ENCODE assay signal across 9 mouse cellular contexts in genomic region chr2:77402329-77402728, GRCm38 (mm10).
DNase-seq lines count a peak whose midpoint lies in the region; ATAC-seq lines count a peak whose summit lies in the region.
"Had no signal": no experiment of that assay in that cellular context is flagged by ENCODE, and none has a peak within 500 bp of the region (broad histone marks: within the 10 kb centered on the region; RNA-seq: fewer than 3 reads in every experiment).

No protein-coding gene starts in this region.

- WGBS in heart, embryonic 10.5 days = 20% methylated on average over 13 of the region's 13 CpGs
- 25% methylated on average over 13 of the region's 13 CpGs for WGBS in embryonic facial prominence, embryonic 10.5 days
- 24% methylated on average over 13 of the region's 13 CpGs for WGBS in hindbrain, embryonic 15.5 days
- 19% methylated on average over 13 of the region's 13 CpGs for WGBS in midbrain, embryonic 11.5 days

- no peak overlapping the region for H3K27ac ChIP-seq in heart, embryonic 10.5 days
- H3K27ac ChIP-seq in embryonic facial prominence, embryonic 10.5 days (replicated peaks) = no peak overlapping the region
- no peak overlapping the region for H3K27ac ChIP-seq in hindbrain, embryonic 15.5 days (replicated peaks)
- H3K27ac ChIP-seq in midbrain, embryonic 11.5 days (ENCODE audit: low read depth, low read length) = no peak overlapping the region

- no peak overlapping the region for H3K9ac ChIP-seq in hindbrain, embryonic 15.5 days
- no peak overlapping the region for H3K9ac ChIP-seq in midbrain, embryonic 11.5 days (ENCODE audit: low read length)

- DNase-seq in heart, embryonic 10.5 days (ENCODE audit: low spot score) = peak; percentile 56
- no peak for DNase-seq in heart, postnatal 25 days (ENCODE audit: low spot score)
- DNase-seq in embryonic facial prominence, embryonic 10.5 days (ENCODE audit: low spot score) = no peak
- no peak for DNase-seq in midbrain, embryonic 11.5 days (ENCODE audit: low spot score, missing footprints)
- no peak for DNase-seq in adrenal gland, postnatal 25 days
- no peak for DNase-seq in right cerebral cortex, postnatal 10 days (ENCODE audit: low spot score in 2 of 2)
- DNase-seq in right cerebral cortex, postnatal 4 days = no peak

- intact Hi-C loops in heart, postnatal 25 days (cut with DNase I) = no loop called here

- no peaks in the 10 kb centered on the region for H3K9me3 ChIP-seq in heart, embryonic 10.5 days
- H3K9me3 ChIP-seq in embryonic facial prominence, embryonic 10.5 days = no peaks in the 10 kb centered on the region
- no peaks in the 10 kb centered on the region for H3K9me3 ChIP-seq in hindbrain, embryonic 15.5 days
- H3K9me3 ChIP-seq in midbrain, embryonic 11.5 days (ENCODE audit: control insufficient read depth, low read length) = no peaks in the 10 kb centered on the region

- no peaks in the 10 kb centered on the region for H3K27me3 ChIP-seq in heart, embryonic 10.5 days (ENCODE audit: insufficient read depth, poor library complexity, severe bottlenecking)
- no peaks in the 10 kb centered on the region; the same call in none of the 2 replicates for H3K27me3 ChIP-seq in embryonic facial prominence, embryonic 10.5 days (replicated peaks; ENCODE audit: low read depth, poor library complexity, severe bottlenecking)
- H3K27me3 ChIP-seq in hindbrain, embryonic 15.5 days = no peaks in the 10 kb centered on the region
- H3K27me3 ChIP-seq in midbrain, embryonic 11.5 days (ENCODE audit: control insufficient read depth, insufficient read depth, low read length) = no peaks in the 10 kb centered on the region
- H3K27me3 ChIP-seq: megakaryocyte, embryonic 14.5 days had no signal

- no peak for ATAC-seq in hindbrain, embryonic 15.5 days (ENCODE audit: low FRiP score, low read depth)
- peak; percentile 49; the same call in 1 of the 2 replicates for ATAC-seq in midbrain, embryonic 11.5 days (ENCODE audit: low FRiP score)

- H3K4me2 ChIP-seq in hindbrain, embryonic 15.5 days = peak overlapping the region; percentile 31
- peak overlapping the region; percentile 41 for H3K4me2 ChIP-seq in midbrain, embryonic 11.5 days

- H3K36me3 ChIP-seq in heart, embryonic 10.5 days = no peaks in the 10 kb centered on the region
- no peaks in the 10 kb centered on the region for H3K36me3 ChIP-seq in embryonic facial prominence, embryonic 10.5 days (replicated peaks)
- H3K36me3 ChIP-seq in hindbrain, embryonic 15.5 days = no peaks in the 10 kb centered on the region
- H3K36me3 ChIP-seq in midbrain, embryonic 11.5 days (ENCODE audit: control insufficient read depth, insufficient read depth, low read length) = no peaks in the 10 kb centered on the region

- peaks cover 11% of the 10 kb centered on the region for H3K4me1 ChIP-seq in heart, embryonic 10.5 days
- H3K4me1 ChIP-seq in embryonic facial prominence, embryonic 10.5 days = peaks cover 15% of the 10 kb centered on the region
- peaks cover 11% of the 10 kb centered on the region for H3K4me1 ChIP-seq in hindbrain, embryonic 15.5 days (replicated peaks)
- peaks cover 4% of the 10 kb centered on the region for H3K4me1 ChIP-seq in midbrain, embryonic 11.5 days (ENCODE audit: control insufficient read depth, insufficient read depth, low read length)
- H3K4me1 ChIP-seq: megakaryocyte, embryonic 14.5 days had no signal

- H3K4me3 ChIP-seq in heart, embryonic 10.5 days = peak overlapping the region; percentile 55
- H3K4me3 ChIP-seq in embryonic facial prominence, embryonic 10.5 days = peak overlapping the region; percentile 51
- H3K4me3 ChIP-seq in hindbrain, embryonic 15.5 days = no peak overlapping the region
- H3K4me3 ChIP-seq in midbrain, embryonic 11.5 days (ENCODE audit: low read depth, low read length) = no peak overlapping the region; the same call in 1 of the 2 replicates
- H3K4me3 ChIP-seq: megakaryocyte, embryonic 14.5 days had no signal

Comparison
In these comparisons a context has a peak if more than half of its experiments do, and no peak if none do; other contexts are left out.
1. H3K4me3 ChIP-seq: peak in heart, embryonic 10.5 days (single experiment) and embryonic facial prominence, embryonic 10.5 days (single experiment); none in hindbrain, embryonic 15.5 days (single experiment) and midbrain, embryonic 11.5 days (single experiment).